Mouse (Mus musculus) urinary bladder, adult 18-20 months (tissue): ENCODE results near the gene Smco1.
"Not testable (repeated sequence)": the region's sequence is repeated elsewhere in the genome, so short reads cannot be mapped to it uniquely, and the experiment has no call there.

ENCODE experiments used
- DNase-seq, 2 experiments: peaks; one replicate each; pipeline ENCODE4 v3.0.0; 2022; ENCODE audit warnings: low spot score in 2 of 2, mixed read lengths in 2 of 2

Gene Smco1

GRCm38 (mm10) chr16:32271291-32271690 lies at the start of gene Smco1:
Gene Smco1, plus strand, starts transcription at chr16:32271468.
- no peak for DNase-seq

- no peak for DNase-seq
Measured at GRCm38 (mm10) chr16:32221803-32222202, 49.5 kb upstream of the Smco1 start.

GRCm38 (mm10) chr16:32222399-32222798 lies 48.9 kb upstream of the Smco1 start:
- no peak for DNase-seq

- not testable (repeated sequence) for DNase-seq
Measured at GRCm38 (mm10) chr16:32232050-32232449, 39.2 kb upstream of the Smco1 start.

- no peak for DNase-seq
Measured at GRCm38 (mm10) chr16:32237930-32238680, 33.2 kb upstream of the Smco1 start.

- no peak for DNase-seq
Measured at GRCm38 (mm10) chr16:32239428-32240312, 31.6 kb upstream of the Smco1 start.

- DNase-seq = no peak
Measured at GRCm38 (mm10) chr16:32243901-32244300, 27.4 kb upstream of the Smco1 start.

GRCm38 (mm10) chr16:32246351-32246791 lies 24.9 kb upstream of the Smco1 start:
- DNase-seq = peak; percentile 16 to 54

GRCm38 (mm10) chr16:32246952-32247370 lies 24.3 kb upstream of the Smco1 start, which contains the start of the genes Fbxo45 and Wdr53:
Gene Fbxo45, minus strand, starts transcription at chr16:32247158.
Gene Wdr53, plus strand, starts transcription at chr16:32247227.
- peak; percentile 91 to 97 for DNase-seq

GRCm38 (mm10) chr16:32264225-32264624 lies 7.0 kb upstream of the Smco1 start:
- not testable (repeated sequence) for DNase-seq

- DNase-seq = no peak
Measured at GRCm38 (mm10) chr16:32273338-32273737, 2.1 kb downstream of the Smco1 start.

GRCm38 (mm10) chr16:32275041-32275440 lies 3.8 kb downstream of the Smco1 start:
- no peak for DNase-seq

GRCm38 (mm10) chr16:32275830-32276229 lies 4.6 kb downstream of the Smco1 start:
- DNase-seq = no peak

GRCm38 (mm10) chr16:32277308-32278256 lies 6.3 kb downstream of the Smco1 start, which contains the start of gene Rnf168:
Gene Rnf168, plus strand, starts transcription at chr16:32277459.
- DNase-seq = peak; percentile 90 to 91

GRCm38 (mm10) chr16:32278396-32278795 lies 7.1 kb downstream of the Smco1 start:
- no peak for DNase-seq

GRCm38 (mm10) chr16:32280211-32280610 lies 8.9 kb downstream of the Smco1 start:
- no peak for DNase-seq

GRCm38 (mm10) chr16:32282608-32283007 lies 11.3 kb downstream of the Smco1 start:
- no peak for DNase-seq

GRCm38 (mm10) chr16:32291821-32292220 lies 20.6 kb downstream of the Smco1 start:
- no peak for DNase-seq

GRCm38 (mm10) chr16:32299617-32300016 lies 28.3 kb downstream of the Smco1 start:
- DNase-seq = not testable (repeated sequence)

GRCm38 (mm10) chr16:32303046-32303445 lies 31.8 kb downstream of the Smco1 start:
- no peak for DNase-seq

GRCm38 (mm10) chr16:32303886-32304285 lies 32.6 kb downstream of the Smco1 start:
- no peak for DNase-seq
